Mouse (Mus musculus) G1E (cell line): ENCODE results near the gene Eps8l3. TPM values are rescaled to one million over a fixed set of nuclear protein-coding genes. Genes with fewer than 3 reads are reported as not detected.
"Not testable (repeated sequence)": the region's sequence is repeated elsewhere in the genome, so short reads cannot be mapped to it uniquely, and the experiment has no call there.

ENCODE experiments used
- ATAC-seq: 2 replicates; pipeline ENCODE4 v1.8.0; 2016; ENCODE audit warnings: mild to moderate bottlenecking; ENCODE audit not compliant: insufficient number of reproducible peaks, poor library complexity, low FRiP score, severe bottlenecking; ENCODE audit errors: extremely low read depth
- DNase-seq: peaks from one replicate; pipeline ENCODE4 v3.0.0; 2012; ENCODE audit warnings: low spot score
- H3K27me3 ChIP-seq: 2 replicates; pipeline ENCODE4 v1.6.1; 2012; ENCODE audit warnings: mild to moderate bottlenecking, low read length, inconsistent platforms; ENCODE audit not compliant: insufficient read depth
- H3K36me3 ChIP-seq: replicated peaks from 2 replicates; pipeline ENCODE3; 2012; ENCODE audit warnings: mild to moderate bottlenecking, inconsistent platforms
- H3K4me1 ChIP-seq: 2 replicates; pipeline ENCODE4 v1.6.1; 2012; ENCODE audit warnings: low read depth, low read length, inconsistent platforms, mixed read lengths; ENCODE audit not compliant: insufficient read depth
- H3K4me3 ChIP-seq: 2 replicates; pipeline ENCODE4 v1.5.1; 2012; ENCODE audit warnings: low read depth, mild to moderate bottlenecking, inconsistent platforms, low read length, moderate library complexity, mixed read lengths
- H3K9me3 ChIP-seq: replicated peaks from 2 replicates; pipeline ENCODE4 v1.6.1; 2012; ENCODE audit warnings: inconsistent platforms
- CTCF ChIP-seq: IDR thresholded peaks from 2 replicates; pipeline ENCODE4 v1.5.1; 2012; ENCODE audit warnings: low read depth, low read length, inconsistent platforms, mixed read lengths
- GATA1 ChIP-seq: IDR thresholded peaks from 2 replicates; pipeline ENCODE4 v1.6.1; 2012; ENCODE audit warnings: borderline replicate concordance, low read length, inconsistent platforms, mixed read lengths
- GATA2 ChIP-seq: IDR thresholded peaks from 2 replicates; pipeline ENCODE4 v1.6.1; 2012; ENCODE audit warnings: low read depth, low read length, inconsistent platforms, borderline replicate concordance
- POLR2AphosphoS5 ChIP-seq: IDR thresholded peaks from 2 replicates; pipeline ENCODE4 v1.6.1; 2012; ENCODE audit warnings: low read depth, low read length, inconsistent platforms; ENCODE audit not compliant: insufficient replicate concordance
- TAL1 ChIP-seq: conservative IDR thresholded peaks from 2 replicates; pipeline ENCODE4 v1.6.1; 2012; ENCODE audit warnings: low read depth, low read length, inconsistent platforms, mixed read lengths
- polyA plus RNA-seq: library from polyadenylated mRNA; stranded (reverse); fragments of >175 nt; gene quantifications from 2 replicates; pipeline ENCODE4 v1.2.3, GENCODE M21; 2012
- total RNA-seq, 2 experiments: library from RNA; stranded (forward) in 1 of 2; stranded (reverse) in 1 of 2; fragments of 200-1000 nt in 1 of 2; fragments of >200 nt in 1 of 2; fragmentation: Nextera tagmentation in 1 of 2; gene quantifications; 2 replicates each; pipeline ENCODE4 v1.2.3; 2014 to 2017

The Eps8l3 gene
- total and polyA plus RNA-seq, 3 experiments = not detected

- TF ChIP-seq CTCF (no peak), GATA2 (no peak)
- H3K36me3 ChIP-seq = no peaks in the 10 kb centered on the region
- H3K4me1 ChIP-seq = no peaks in the 10 kb centered on the region
- no peaks in the 10 kb centered on the region for H3K9me3 ChIP-seq
- ATAC-seq (no peak), DNase-seq (no peak)
- no peak overlapping the region for H3K4me3 ChIP-seq
- H3K27me3 ChIP-seq = peaks cover 55% of the 10 kb centered on the region
Measured at GRCm38 (mm10) chr3:107852786-107853185, 24.2 kb upstream of the Eps8l3 start.

GRCm38 (mm10) chr3:107853232-107854181 lies 23.5 kb upstream of the Eps8l3 start:
- no peaks in the 10 kb centered on the region for H3K4me1 ChIP-seq
- no peak for TF ChIP-seq CTCF
- no peak for TF ChIP-seq GATA1
- no peak for TF ChIP-seq GATA2
- TF ChIP-seq POLR2AphosphoS5 = no peak
- TF ChIP-seq TAL1 = no peak
- DNase-seq (no peak), ATAC-seq (no peak)
- H3K27me3 ChIP-seq = peaks cover 52% of the 10 kb centered on the region
- no peaks in the 10 kb centered on the region for H3K9me3 ChIP-seq
- H3K4me3 ChIP-seq = no peak overlapping the region
- no peaks in the 10 kb centered on the region for H3K36me3 ChIP-seq

GRCm38 (mm10) chr3:107855368-107855767 lies 21.7 kb upstream of the Eps8l3 start:
- ATAC-seq (no peak), DNase-seq (no peak)
- Histone ChIP-seq H3K27me3 (peaks cover 38% of the 10 kb centered on the region), H3K36me3 (no peaks in the 10 kb centered on the region), H3K4me1 (no peaks in the 10 kb centered on the region), H3K4me3 (no peak overlapping the region), H3K9me3 (no peaks in the 10 kb centered on the region)
- no peak for TF ChIP-seq POLR2AphosphoS5
- no peak for TF ChIP-seq CTCF
- TF ChIP-seq GATA2 = no peak
- TF ChIP-seq TAL1 = no peak
- TF ChIP-seq GATA1 = no peak

GRCm38 (mm10) chr3:107857646-107858045 lies 19.4 kb upstream of the Eps8l3 start:
- no peak overlapping the region for H3K4me3 ChIP-seq
- H3K9me3 ChIP-seq = no peaks in the 10 kb centered on the region
- H3K4me1 ChIP-seq = no peaks in the 10 kb centered on the region
- peaks cover 28% of the 10 kb centered on the region for H3K27me3 ChIP-seq
- ATAC-seq (no peak), DNase-seq (no peak)
- TF ChIP-seq POLR2AphosphoS5 = no peak
- TF ChIP-seq GATA1 = no peak
- no peak for TF ChIP-seq TAL1
- no peak for TF ChIP-seq GATA2
- TF ChIP-seq CTCF = no peak
- H3K36me3 ChIP-seq = no peaks in the 10 kb centered on the region

- peaks cover 16% of the 10 kb centered on the region for H3K27me3 ChIP-seq
- H3K36me3 ChIP-seq, ATAC-seq: not testable (repeated sequence)
Measured at GRCm38 (mm10) chr3:107861483-107861882, 15.5 kb upstream of the Eps8l3 start.

GRCm38 (mm10) chr3:107862471-107862870 lies 14.6 kb upstream of the Eps8l3 start:
- TF ChIP-seq POLR2AphosphoS5 (no peak), TAL1 (no peak), CTCF (no peak), GATA2 (no peak), GATA1 (no peak)
- Histone ChIP-seq H3K36me3 (no peaks in the 10 kb centered on the region), H3K27me3 (peaks cover 14% of the 10 kb centered on the region), H3K4me3 (no peak overlapping the region), H3K4me1 (peaks cover 5% of the 10 kb centered on the region), H3K9me3 (no peaks in the 10 kb centered on the region)
- DNase-seq (no peak), ATAC-seq (no peak)

More at GRCm38 (mm10) chr3:107861483-107861882, 15.5 kb upstream of the Eps8l3 start:
- not testable (repeated sequence) for H3K4me3 ChIP-seq, H3K4me1 ChIP-seq, DNase-seq, H3K9me3 ChIP-seq

GRCm38 (mm10) chr3:107863471-107863870 lies 13.6 kb upstream of the Eps8l3 start:
- no peaks in the 10 kb centered on the region for H3K36me3 ChIP-seq
- no peak for TF ChIP-seq GATA1
- TF ChIP-seq TAL1 = no peak
- no peak for TF ChIP-seq GATA2
- TF ChIP-seq CTCF = no peak
- TF ChIP-seq POLR2AphosphoS5 = no peak
- ATAC-seq = no peak

More at GRCm38 (mm10) chr3:107863471-107863870, 13.6 kb upstream of the Eps8l3 start:
- Histone ChIP-seq H3K4me3 (no peak overlapping the region), H3K9me3 (no peaks in the 10 kb centered on the region), H3K4me1 (peaks cover 5% of the 10 kb centered on the region), H3K27me3 (peaks cover 11% of the 10 kb centered on the region)
- no peak for DNase-seq
